Mouse (Mus musculus): ENCODE measurements around the gene Msrb3.

Msrb3 gene

GRCm38 (mm10) chr10:120752454-120752853, 146.4 kb downstream of the Msrb3 start:
- in situ Hi-C loops (cut with MboI, MseI), result no loop called here

GRCm38 (mm10) chr10:120751821-120752261, 147.1 kb downstream of the Msrb3 start:
- in situ Hi-C loops (cut with MboI, MseI), result no loop called here

GRCm38 (mm10) chr10:120751295-120751722, 147.6 kb downstream of the Msrb3 start:
- in situ Hi-C loops (cut with MboI, MseI), result no loop called here

GRCm38 (mm10) chr10:120749556-120749955, 149.3 kb downstream of the Msrb3 start:
- in situ Hi-C loops (cut with MboI, MseI), result loop anchor here (10.0 kb wide), 1 partner anchor 125 kb away; no protein-coding TSS in a partner anchor

GRCm38 (mm10) chr10:120748156-120748555, 150.7 kb downstream of the Msrb3 start:
- in situ Hi-C loops (cut with MboI, MseI), result loop anchor here (10.0 kb wide), 1 partner anchor 127 kb away; no protein-coding TSS in a partner anchor

GRCm38 (mm10) chr10:120745138-120745856, 153.6 kb downstream of the Msrb3 start:
- in situ Hi-C loops (cut with MboI, MseI), result loop anchor here (10.0 kb wide), 1 partner anchor 130 kb away; no protein-coding TSS in a partner anchor

GRCm38 (mm10) chr10:120744441-120745137, 154.3 kb downstream of the Msrb3 start:
- in situ Hi-C loops (cut with MboI, MseI), result loop anchor here (10.0 kb wide), 1 partner anchor 130 kb away; no protein-coding TSS in a partner anchor

- in situ Hi-C loops (cut with MboI, MseI), result no loop called here
These were observed 162.3 kb downstream of the Msrb3 start for GRCm38 (mm10) chr10:120736508-120737069.

- in situ Hi-C loops (cut with MboI, MseI), result no loop called here
These were observed 163.0 kb downstream of the Msrb3 start for GRCm38 (mm10) chr10:120735722-120736507.

- in situ Hi-C loops (cut with MboI, MseI), result no loop called here
These were observed 164.5 kb downstream of the Msrb3 start for GRCm38 (mm10) chr10:120734364-120734763.

All from T-helper 1 cell (primary cell).